Mouse (Mus musculus): ENCODE results near the gene Ube2e2.

DNA sequence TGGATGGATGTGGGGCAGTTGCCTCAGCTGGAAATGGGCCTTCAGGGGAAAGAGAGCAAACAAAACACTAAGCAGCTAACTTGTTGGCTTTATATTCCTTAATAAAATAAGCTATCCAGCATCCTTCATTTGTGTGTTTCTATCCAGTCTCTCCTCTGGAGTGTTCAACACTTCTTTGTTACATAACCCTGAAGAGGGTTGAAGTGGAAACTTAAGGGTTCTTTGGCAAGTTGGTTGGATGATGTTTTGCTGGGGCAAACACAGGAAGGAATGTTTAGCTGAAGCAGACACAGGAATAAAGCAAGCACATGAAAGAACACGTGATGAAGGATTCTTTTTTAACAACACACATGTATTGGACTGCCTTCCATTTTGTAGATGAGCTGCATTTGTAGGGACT lies 256.3 kb downstream of the Ube2e2 start:
- TF ChIP-seq CTCF (IDR thresholded peaks at IDR 0.05; ENCODE audit: low read depth, low read length): no peak
- TF ChIP-seq POLR2AphosphoS5 (IDR thresholded peaks at IDR 0.05; ENCODE audit: insufficient replicate concordance, low read depth, low read length): no peak

All from G1E (cell line).